Mouse (Mus musculus): ENCODE measurements around the gene Ccdc124. TPM values are rescaled to one million over a fixed set of nuclear protein-coding genes. Genes with fewer than 3 reads are reported as not detected.
"Not testable (repeated sequence)": the region's sequence is repeated elsewhere in the genome, so short reads cannot be mapped to it uniquely, and the experiment has no call there.

Ccdc124 gene
- polyA plus RNA-seq, 1 experiment from 2014 or later: 43.1 TPM

GRCm38 (mm10) chr8:70897021-70897680 is 23.4 kb upstream of the Ccdc124 start, which contains the start of gene Rpl18a:
Gene Rpl18a, minus strand, starts transcription at chr8:70897412.
- Histone ChIP-seq H3K27me3 (ENCODE audit: control insufficient read depth, insufficient read depth, low read depth, low read length) (peaks cover 19% of the 10 kb centered on the region), H3K9me3 (replicated peaks; ENCODE audit: control insufficient read depth, low read length) (no peaks in the 10 kb centered on the region), H3K36me3 (ENCODE audit: control insufficient read depth, insufficient read depth) (peaks cover 22% of the 10 kb centered on the region), H3K27ac (ENCODE audit: low read length) (peak within 1 kb of the TSS; percentile 76), H3K9ac (ENCODE audit: low read depth, low read length) (peak within 1 kb of the TSS; percentile 91), H3K4me3 (ENCODE audit: low read depth, low read length) (peak within 1 kb of the TSS; percentile 90), H3K4me1 (ENCODE audit: control insufficient read depth, low read depth, low read length) (peaks cover 23% of the 10 kb centered on the region), H3K4me2 (ENCODE audit: low read depth, low read length) (peak within 1 kb of the TSS; percentile 86)
- under 1% methylated on average over 57 of the region's 60 CpGs for WGBS (ENCODE audit: insufficient replicate concordance)
- peak; percentile 98 for ATAC-seq (ENCODE audit: low read depth)

GRCm38 (mm10) chr8:70896316-70897020 is 22.7 kb upstream of the Ccdc124 start:
- Histone ChIP-seq H3K4me3 (ENCODE audit: low read depth, low read length) (peak overlapping the region; percentile 90), H3K27me3 (ENCODE audit: control insufficient read depth, insufficient read depth, low read depth, low read length) (peaks cover 26% of the 10 kb centered on the region), H3K27ac (ENCODE audit: low read length) (peak overlapping the region; percentile 32), H3K4me2 (ENCODE audit: low read depth, low read length) (peak overlapping the region; percentile 65), H3K4me1 (ENCODE audit: control insufficient read depth, low read depth, low read length) (peaks cover 30% of the 10 kb centered on the region), H3K9ac (ENCODE audit: low read depth, low read length) (peak overlapping the region; percentile 91), H3K9me3 (replicated peaks; ENCODE audit: control insufficient read depth, low read length) (no peaks in the 10 kb centered on the region), H3K36me3 (ENCODE audit: control insufficient read depth, insufficient read depth) (peaks cover 22% of the 10 kb centered on the region)
- 2% methylated on average over 25 of the region's 25 CpGs for WGBS (ENCODE audit: insufficient replicate concordance)
- ATAC-seq (ENCODE audit: low read depth): no peak

GRCm38 (mm10) chr8:70895571-70896259 is 22.0 kb upstream of the Ccdc124 start:
- H3K9me3 ChIP-seq (replicated peaks; ENCODE audit: control insufficient read depth, low read length); ATAC-seq (ENCODE audit: low read depth); H3K27ac ChIP-seq (ENCODE audit: low read length): not testable (repeated sequence)
- Histone ChIP-seq H3K4me1 (ENCODE audit: control insufficient read depth, low read depth, low read length) (peaks cover 31% of the 10 kb centered on the region), H3K9ac (ENCODE audit: low read depth, low read length) (peak overlapping the region; percentile 91), H3K27me3 (ENCODE audit: control insufficient read depth, insufficient read depth, low read depth, low read length) (peaks cover 33% of the 10 kb centered on the region), H3K4me3 (ENCODE audit: low read depth, low read length) (peak overlapping the region; percentile 90), H3K36me3 (ENCODE audit: control insufficient read depth, insufficient read depth) (peaks cover 22% of the 10 kb centered on the region), H3K4me2 (ENCODE audit: low read depth, low read length) (peak overlapping the region; percentile 65)
- WGBS (ENCODE audit: insufficient replicate concordance): 76% methylated on average over 22 of the region's 24 CpGs

GRCm38 (mm10) chr8:70894771-70895545 is 21.2 kb upstream of the Ccdc124 start:
- Histone ChIP-seq H3K27me3 (ENCODE audit: control insufficient read depth, insufficient read depth, low read depth, low read length) (peaks cover 41% of the 10 kb centered on the region), H3K4me1 (ENCODE audit: control insufficient read depth, low read depth, low read length) (peaks cover 31% of the 10 kb centered on the region), H3K9ac (ENCODE audit: low read depth, low read length) (no peak overlapping the region), H3K9me3 (replicated peaks; ENCODE audit: control insufficient read depth, low read length) (no peaks in the 10 kb centered on the region), H3K4me3 (ENCODE audit: low read depth, low read length) (no peak overlapping the region), H3K4me2 (ENCODE audit: low read depth, low read length) (no peak overlapping the region), H3K36me3 (ENCODE audit: control insufficient read depth, insufficient read depth) (peaks cover 22% of the 10 kb centered on the region), H3K27ac (ENCODE audit: low read length) (no peak overlapping the region)
- ATAC-seq (ENCODE audit: low read depth): no peak
- 87% methylated on average over 8 of the region's 8 CpGs for WGBS (ENCODE audit: insufficient replicate concordance)

GRCm38 (mm10) chr8:70894385-70894720 is 20.6 kb upstream of the Ccdc124 start:
- H3K9ac ChIP-seq (ENCODE audit: low read depth, low read length): no peak overlapping the region
- H3K27me3 ChIP-seq (ENCODE audit: control insufficient read depth, insufficient read depth, low read depth, low read length): peaks cover 42% of the 10 kb centered on the region
- H3K36me3 ChIP-seq (ENCODE audit: control insufficient read depth, insufficient read depth): peaks cover 22% of the 10 kb centered on the region
- no peaks in the 10 kb centered on the region for H3K9me3 ChIP-seq (replicated peaks; ENCODE audit: control insufficient read depth, low read length)
- ATAC-seq (ENCODE audit: low read depth): no peak
- WGBS (ENCODE audit: insufficient replicate concordance): 59% methylated on average over 2 of the region's 2 CpGs
- no peak overlapping the region for H3K4me3 ChIP-seq (ENCODE audit: low read depth, low read length)
- no peak overlapping the region for H3K27ac ChIP-seq (ENCODE audit: low read length)
- H3K4me2 ChIP-seq (ENCODE audit: low read depth, low read length): no peak overlapping the region
- H3K4me1 ChIP-seq (ENCODE audit: control insufficient read depth, low read depth, low read length): peaks cover 31% of the 10 kb centered on the region

GRCm38 (mm10) chr8:70893656-70894384 is 20.1 kb upstream of the Ccdc124 start:
- H3K27me3 ChIP-seq (ENCODE audit: control insufficient read depth, insufficient read depth, low read depth, low read length): peaks cover 42% of the 10 kb centered on the region
- WGBS (ENCODE audit: insufficient replicate concordance): 33% methylated on average over 12 of the region's 12 CpGs
- no peak overlapping the region for H3K27ac ChIP-seq (ENCODE audit: low read length)
- no peak for ATAC-seq (ENCODE audit: low read depth)
- no peaks in the 10 kb centered on the region for H3K9me3 ChIP-seq (replicated peaks; ENCODE audit: control insufficient read depth, low read length)
- H3K4me3 ChIP-seq (ENCODE audit: low read depth, low read length): no peak overlapping the region
- no peak overlapping the region for H3K4me2 ChIP-seq (ENCODE audit: low read depth, low read length)
- H3K4me1 ChIP-seq (ENCODE audit: control insufficient read depth, low read depth, low read length): peaks cover 31% of the 10 kb centered on the region
- H3K9ac ChIP-seq (ENCODE audit: low read depth, low read length): no peak overlapping the region
- peaks cover 22% of the 10 kb centered on the region for H3K36me3 ChIP-seq (ENCODE audit: control insufficient read depth, insufficient read depth)

- Histone ChIP-seq H3K36me3 (ENCODE audit: control insufficient read depth, insufficient read depth) (peaks cover 22% of the 10 kb centered on the region), H3K27ac (ENCODE audit: low read length) (no peak overlapping the region), H3K4me2 (ENCODE audit: low read depth, low read length) (no peak overlapping the region), H3K9ac (ENCODE audit: low read depth, low read length) (no peak overlapping the region; the same call in 1 of the 2 replicates), H3K9me3 (replicated peaks; ENCODE audit: control insufficient read depth, low read length) (no peaks in the 10 kb centered on the region), H3K4me1 (ENCODE audit: control insufficient read depth, low read depth, low read length) (peaks cover 27% of the 10 kb centered on the region), H3K4me3 (ENCODE audit: low read depth, low read length) (no peak overlapping the region; the same call in 1 of the 2 replicates), H3K27me3 (ENCODE audit: control insufficient read depth, insufficient read depth, low read depth, low read length) (peaks cover 45% of the 10 kb centered on the region)
- ATAC-seq (ENCODE audit: low read depth): no peak
- WGBS (ENCODE audit: insufficient replicate concordance): 23% methylated on average over 20 of the region's 20 CpGs
These were observed 19.3 kb upstream of the Ccdc124 start for GRCm38 (mm10) chr8:70892896-70893655.
